Mouse (Mus musculus): ENCODE measurements at regions not wholly inside any gene's neighbourhood (a gene's known extent, or its start where the extent isn't known, plus 50 kb on each side); places are given as distances from the start of the nearest gene placed in this dataset.

DNA sequence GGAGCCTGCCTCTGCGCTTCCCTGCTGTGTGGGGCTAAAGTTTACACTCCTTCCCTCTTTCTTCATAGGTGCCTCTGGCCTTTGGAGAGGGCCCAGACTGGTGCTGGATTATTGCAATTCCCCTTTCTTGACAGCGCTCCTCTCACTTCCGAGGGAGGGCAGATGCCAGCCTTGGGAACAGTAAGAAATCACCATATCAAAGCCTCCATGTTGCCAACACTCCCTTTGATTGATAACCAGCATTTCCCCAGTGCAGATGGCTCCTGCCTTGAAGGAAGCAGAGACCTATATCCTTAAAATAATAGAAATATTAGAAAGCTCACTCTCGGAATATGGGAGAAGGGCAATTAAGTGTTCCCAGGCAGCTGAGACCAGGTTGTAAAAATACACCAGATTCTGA lies 63.1 kb upstream of the Cep295 start:
- no peak for DNase-seq (ENCODE audit: low read depth)

DNA sequence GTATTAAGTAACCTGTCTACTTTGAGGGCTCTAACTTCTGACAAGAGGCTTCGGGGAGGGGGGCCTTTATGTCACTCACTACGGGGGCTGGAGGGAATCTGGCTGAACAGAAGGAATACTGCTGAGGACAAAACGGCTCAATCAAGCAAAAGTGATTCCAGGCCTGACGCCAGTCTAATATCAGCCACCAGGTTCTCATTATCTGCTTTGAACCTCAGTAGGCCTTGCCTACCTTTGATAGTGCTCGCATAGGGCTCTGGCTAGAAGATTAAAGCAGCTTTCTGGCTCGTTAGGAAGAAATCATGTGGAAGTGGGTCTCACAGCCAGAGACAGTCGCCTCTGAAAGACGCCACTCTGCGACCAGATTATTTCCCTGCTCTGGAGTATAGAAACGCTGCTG lies 64.3 kb upstream of the Cep295 start:
- DNase-seq (ENCODE audit: low read depth): no peak

DNA sequence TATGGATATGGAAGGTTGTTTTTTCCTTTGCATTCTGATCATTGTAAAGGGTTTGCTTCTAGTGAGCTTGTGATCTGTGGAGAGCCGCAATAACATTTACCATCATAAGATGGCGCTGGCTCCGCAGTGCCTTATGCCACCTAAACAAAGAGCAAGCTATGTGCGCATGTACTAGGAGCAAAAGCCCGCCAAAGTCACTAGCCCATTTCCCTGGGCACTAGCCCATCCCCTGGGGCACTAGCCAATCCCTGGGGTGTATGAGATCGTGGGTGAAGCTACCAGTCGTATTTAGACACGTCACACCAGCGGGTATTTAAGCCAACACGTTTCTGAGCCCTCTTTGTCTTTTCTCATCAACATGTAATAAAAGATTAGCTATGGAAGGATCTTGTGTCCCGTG lies 59.0 kb upstream of the Smco4 start:
- DNase-seq (ENCODE audit: low read depth): peak; percentile 16

DNA sequence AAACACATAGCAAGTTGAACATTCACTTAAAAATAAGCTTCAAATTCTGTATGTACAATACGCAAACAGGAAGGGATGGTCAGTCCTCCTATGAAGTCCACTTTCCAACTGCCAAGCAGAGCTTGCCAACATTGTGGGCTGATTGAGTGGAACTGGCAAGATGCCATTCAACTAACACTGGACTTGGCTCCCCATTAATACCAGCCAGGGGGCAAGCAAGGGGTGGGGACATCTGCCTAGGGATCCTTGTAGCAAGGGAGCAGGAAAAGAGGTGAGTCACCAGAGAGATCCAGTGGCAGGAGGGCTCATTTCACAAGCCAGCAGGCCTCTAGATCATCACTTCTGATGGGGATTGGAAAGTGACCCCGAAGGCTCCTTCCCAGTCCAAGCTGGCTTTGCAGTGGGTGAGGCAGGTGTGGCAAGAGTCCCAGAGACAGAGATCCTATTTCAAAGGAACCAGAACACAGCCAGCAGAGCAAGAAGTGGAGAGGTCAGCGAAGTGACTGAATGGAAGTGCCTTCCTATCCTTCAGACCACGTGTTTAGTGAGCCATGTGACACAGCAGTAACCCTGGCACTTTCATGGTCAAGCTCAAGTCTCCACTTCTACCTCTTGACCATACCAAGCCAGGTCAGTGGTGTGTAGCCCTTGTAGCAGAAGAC lies 53.8 kb upstream of the Smco4 start:
- peak; percentile 2 for DNase-seq (ENCODE audit: low read depth)

DNA sequence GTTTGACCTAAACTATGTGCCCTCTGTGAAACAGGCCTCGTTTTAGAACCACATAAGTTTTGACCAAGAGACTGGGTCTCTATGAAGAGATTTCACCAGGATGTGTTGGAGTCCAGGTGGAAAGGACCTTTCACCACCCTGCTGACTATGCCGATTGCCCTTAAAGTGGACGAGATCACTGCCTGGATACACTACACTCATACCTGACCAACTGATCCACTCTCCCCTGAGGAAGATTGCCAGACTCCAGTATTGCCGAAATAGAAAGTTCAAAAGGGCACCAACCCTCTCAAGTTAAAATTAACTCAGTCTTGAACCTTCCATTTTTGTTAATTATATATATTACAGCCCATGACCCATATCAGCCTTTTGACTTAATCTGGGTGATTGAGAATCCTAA lies 51.1 kb upstream of the Smco4 start:
- no peak for DNase-seq (ENCODE audit: low read depth)

Measured in 416B (cell line).